Mouse (Mus musculus): Measurements from ENCODE around the gene AK157302. TPM values are rescaled to one million over a fixed set of nuclear protein-coding genes. Genes with fewer than 3 reads are reported as not detected.
A peak's percentile ranks its signal among the peaks of the same experiment; 100 is the strongest.
"Not testable (repeated sequence)": the region's sequence is repeated elsewhere in the genome, so short reads cannot be mapped to it uniquely, and the experiment has no call there.

Gene AK157302
- polyA plus RNA-seq (2015; fragmentation: Nextera tagmentation; extraction: Ambion mirVana), result 0.62 and 0.70 TPM in 2 replicates

DNA sequence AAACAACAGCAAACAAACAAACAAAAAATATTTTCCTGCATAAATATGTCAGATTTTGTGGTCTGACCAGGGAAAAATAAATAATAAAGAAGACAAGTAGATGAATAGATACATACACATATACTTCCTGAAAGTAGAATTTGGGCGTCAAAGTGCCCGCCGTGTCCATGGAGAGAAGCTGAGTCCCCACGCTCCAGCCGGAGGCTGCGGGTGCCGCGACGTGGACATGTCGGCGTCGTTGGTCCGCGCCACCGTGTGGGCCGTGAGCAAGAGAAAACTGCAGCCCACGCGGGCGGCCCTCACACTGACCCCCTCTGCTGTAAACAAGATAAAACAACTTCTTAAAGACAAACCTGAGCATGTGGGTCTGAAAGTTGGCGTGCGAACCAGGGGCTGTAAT is at the start of gene AK157302:
Gene AK157302, plus strand, starts transcription at position 144 of the 400 bp plus-strand sequence.
- WGBS (ENCODE audit: insufficient replicate concordance), result 89% methylated on average over 21 of the region's 21 CpGs
- no peaks in the 10 kb centered on the region for H3K36me3 ChIP-seq (ENCODE audit: control insufficient read depth, insufficient read depth)
- no peak for ATAC-seq (ENCODE audit: low read depth)

DNA sequence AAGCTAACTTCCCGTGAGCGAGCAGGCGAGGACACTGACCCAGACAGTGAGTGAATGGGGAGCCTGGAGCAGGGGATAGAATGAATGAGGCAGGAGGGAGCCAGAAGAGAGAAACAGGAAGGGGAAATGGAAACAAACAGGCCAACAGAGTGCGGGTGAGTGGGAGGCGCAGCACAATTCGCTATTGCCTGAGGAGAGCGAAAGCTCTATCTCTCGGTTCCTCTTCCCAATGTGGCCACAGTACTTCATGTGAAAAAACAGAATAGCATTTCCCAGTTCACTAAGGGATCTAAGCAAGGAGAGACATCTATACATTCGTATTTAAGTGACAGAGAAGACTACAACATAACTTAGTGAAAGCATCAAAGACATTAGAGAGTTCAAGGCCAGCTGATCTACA is 48.2 kb upstream of the AK157302 start:
- Histone ChIP-seq H3K9me3 (replicated peaks; ENCODE audit: control insufficient read depth, low read length) (no peaks in the 10 kb centered on the region), H3K4me1 (ENCODE audit: control insufficient read depth, low read depth, low read length) (peaks cover 4% of the 10 kb centered on the region), H3K36me3 (ENCODE audit: control insufficient read depth, insufficient read depth) (peaks cover 9% of the 10 kb centered on the region; the same call in 1 of the 2 replicates), H3K27me3 (ENCODE audit: control insufficient read depth, insufficient read depth, low read depth, low read length) (no peaks in the 10 kb centered on the region), H3K27ac (ENCODE audit: low read length) (no peak overlapping the region), H3K4me3 (ENCODE audit: low read depth, low read length) (no peak overlapping the region), H3K4me2 (ENCODE audit: low read depth, low read length) (no peak overlapping the region), H3K9ac (ENCODE audit: low read depth, low read length) (no peak overlapping the region)
- WGBS (ENCODE audit: insufficient replicate concordance), result 78% methylated on average over 9 of the region's 9 CpGs
- no peak for ATAC-seq (ENCODE audit: low read depth)

More for the DNA sequence above, at the start of gene AK157302:
- no peaks in the 10 kb centered on the region for H3K4me1 ChIP-seq (ENCODE audit: control insufficient read depth, low read depth, low read length)
- H3K27me3 ChIP-seq (ENCODE audit: control insufficient read depth, insufficient read depth, low read depth, low read length), result no peaks in the 10 kb centered on the region
- no peak within 1 kb of the TSS for H3K4me3 ChIP-seq (ENCODE audit: low read depth, low read length)
- H3K9me3 ChIP-seq (replicated peaks; ENCODE audit: control insufficient read depth, low read length), result no peaks in the 10 kb centered on the region
- no peak within 1 kb of the TSS for H3K4me2 ChIP-seq (ENCODE audit: low read depth, low read length)
- no peak within 1 kb of the TSS for H3K9ac ChIP-seq (ENCODE audit: low read depth, low read length)
- no peak within 1 kb of the TSS for H3K27ac ChIP-seq (ENCODE audit: low read length)

DNA sequence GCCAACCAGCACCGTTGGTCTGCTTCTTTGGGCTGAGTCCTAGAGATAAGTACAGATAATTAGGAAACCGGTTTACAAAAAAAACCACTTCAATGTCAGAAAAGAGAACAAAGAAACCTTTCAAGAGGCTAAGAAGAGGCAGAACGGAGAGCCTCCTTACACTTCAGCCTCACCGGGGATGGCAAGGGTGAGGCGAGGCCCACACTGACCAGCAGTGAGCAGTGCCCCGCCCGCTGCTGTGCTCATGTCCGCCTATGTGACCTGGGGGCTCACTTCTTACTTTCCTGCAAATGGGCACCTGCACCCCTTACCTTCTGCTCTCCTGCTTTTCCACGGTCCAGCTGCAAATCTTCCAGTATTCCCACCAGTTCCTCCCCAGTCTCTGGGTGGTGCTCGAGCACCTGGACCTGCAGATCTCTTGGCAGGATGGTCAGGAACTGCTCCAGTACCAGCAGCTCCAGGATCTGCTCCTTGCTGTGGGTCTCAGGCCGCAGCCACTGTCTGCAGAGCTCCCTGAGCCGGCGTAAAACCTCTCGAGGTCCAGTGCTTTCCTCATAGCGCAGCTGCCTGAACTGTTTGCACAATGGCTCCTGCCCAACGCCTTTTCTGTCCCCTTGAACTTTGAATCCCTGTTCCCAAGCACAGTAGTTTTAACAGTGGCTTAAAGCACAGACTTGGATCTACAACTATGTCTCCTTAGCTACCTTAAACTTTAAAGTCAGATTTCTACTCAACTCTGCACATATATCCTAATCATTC is 47.0 kb upstream of the AK157302 start:
- Histone ChIP-seq H3K4me2 (ENCODE audit: low read depth, low read length) (no peak overlapping the region), H3K9me3 (replicated peaks; ENCODE audit: control insufficient read depth, low read length) (no peaks in the 10 kb centered on the region), H3K4me3 (ENCODE audit: low read depth, low read length) (no peak overlapping the region), H3K9ac (ENCODE audit: low read depth, low read length) (no peak overlapping the region), H3K4me1 (ENCODE audit: control insufficient read depth, low read depth, low read length) (peaks cover 4% of the 10 kb centered on the region), H3K36me3 (ENCODE audit: control insufficient read depth, insufficient read depth) (peaks cover 9% of the 10 kb centered on the region; the same call in 1 of the 2 replicates), H3K27me3 (ENCODE audit: control insufficient read depth, insufficient read depth, low read depth, low read length) (no peaks in the 10 kb centered on the region), H3K27ac (ENCODE audit: low read length) (peak overlapping the region; percentile 51)
- peak; percentile 66 for ATAC-seq (ENCODE audit: low read depth)
- WGBS (ENCODE audit: insufficient replicate concordance), result 72% methylated on average over 16 of the region's 16 CpGs

DNA sequence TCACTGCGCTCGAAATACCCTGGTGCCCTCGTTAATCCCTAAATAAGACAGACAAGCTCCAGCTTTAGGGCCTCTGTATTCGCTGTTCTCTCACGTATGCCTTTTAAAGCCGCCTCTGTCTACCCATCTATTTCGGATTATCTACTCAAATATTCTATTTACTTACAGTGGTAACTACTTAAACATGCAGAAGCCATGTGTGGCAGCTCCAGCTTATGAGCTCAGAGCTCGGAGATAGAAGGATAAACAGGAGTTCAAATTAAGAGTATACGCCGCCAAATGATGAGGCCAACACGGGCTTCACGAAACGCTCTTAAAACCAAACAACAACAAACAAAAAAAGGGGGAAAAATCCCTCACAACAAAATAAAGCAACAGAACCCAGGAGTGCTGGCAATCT is 42.0 kb upstream of the AK157302 start:
- no peaks in the 10 kb centered on the region for H3K36me3 ChIP-seq (ENCODE audit: control insufficient read depth, insufficient read depth)
- peak overlapping the region; percentile 71 for H3K27ac ChIP-seq (ENCODE audit: low read length)
- H3K4me1 ChIP-seq (ENCODE audit: control insufficient read depth, low read depth, low read length), result peaks cover 1% of the 10 kb centered on the region
- peak overlapping the region; percentile 64 for H3K4me2 ChIP-seq (ENCODE audit: low read depth, low read length)
- no peaks in the 10 kb centered on the region; the same call in 1 of the 2 replicates for H3K27me3 ChIP-seq (ENCODE audit: control insufficient read depth, insufficient read depth, low read depth, low read length)
- 2% methylated on average over 13 of the region's 13 CpGs for WGBS (ENCODE audit: insufficient replicate concordance)
- no peaks in the 10 kb centered on the region for H3K9me3 ChIP-seq (replicated peaks; ENCODE audit: control insufficient read depth, low read length)
- peak overlapping the region; percentile 72 for H3K4me3 ChIP-seq (ENCODE audit: low read depth, low read length)
- peak overlapping the region; percentile 63 for H3K9ac ChIP-seq (ENCODE audit: low read depth, low read length)
- ATAC-seq (ENCODE audit: low read depth), result no peak

DNA sequence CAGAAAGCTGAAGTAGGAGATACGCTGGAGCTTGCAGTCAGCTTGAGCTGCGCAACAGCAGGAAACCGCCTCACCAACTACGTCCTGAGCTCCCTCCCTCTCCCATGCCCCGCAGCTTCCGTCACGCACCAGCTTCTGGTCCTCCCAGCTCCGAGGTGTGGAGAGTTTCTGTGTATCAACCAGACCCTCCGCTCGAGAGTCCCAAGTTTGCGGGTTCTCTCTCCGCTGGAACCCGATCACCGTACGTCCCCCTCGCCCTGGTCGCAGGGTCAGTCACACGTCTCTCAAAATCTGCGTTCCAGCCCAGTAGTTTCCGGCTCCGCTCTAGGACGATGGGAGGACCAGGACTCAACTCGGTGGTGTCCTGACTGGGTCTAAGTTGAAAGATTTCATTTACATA is 41.6 kb upstream of the AK157302 start, which contains the start of gene Zscan26:
Gene Zscan26, minus strand, starts transcription at position 282 of the 400 bp plus-strand sequence.
- Histone ChIP-seq H3K9ac (ENCODE audit: low read depth, low read length) (peak within 1 kb of the TSS; percentile 63), H3K27me3 (ENCODE audit: control insufficient read depth, insufficient read depth, low read depth, low read length) (no peaks in the 10 kb centered on the region; the same call in 1 of the 2 replicates), H3K9me3 (replicated peaks; ENCODE audit: control insufficient read depth, low read length) (no peaks in the 10 kb centered on the region), H3K27ac (ENCODE audit: low read length) (peak within 1 kb of the TSS; percentile 71), H3K36me3 (ENCODE audit: control insufficient read depth, insufficient read depth) (no peaks in the 10 kb centered on the region), H3K4me3 (ENCODE audit: low read depth, low read length) (peak within 1 kb of the TSS; percentile 72), H3K4me1 (ENCODE audit: control insufficient read depth, low read depth, low read length) (no peaks in the 10 kb centered on the region; the same call in 1 of the 2 replicates), H3K4me2 (ENCODE audit: low read depth, low read length) (peak within 1 kb of the TSS; percentile 64)
- peak; percentile 75 for ATAC-seq (ENCODE audit: low read depth)
- under 1% methylated on average over 23 of the region's 23 CpGs for WGBS (ENCODE audit: insufficient replicate concordance)

DNA sequence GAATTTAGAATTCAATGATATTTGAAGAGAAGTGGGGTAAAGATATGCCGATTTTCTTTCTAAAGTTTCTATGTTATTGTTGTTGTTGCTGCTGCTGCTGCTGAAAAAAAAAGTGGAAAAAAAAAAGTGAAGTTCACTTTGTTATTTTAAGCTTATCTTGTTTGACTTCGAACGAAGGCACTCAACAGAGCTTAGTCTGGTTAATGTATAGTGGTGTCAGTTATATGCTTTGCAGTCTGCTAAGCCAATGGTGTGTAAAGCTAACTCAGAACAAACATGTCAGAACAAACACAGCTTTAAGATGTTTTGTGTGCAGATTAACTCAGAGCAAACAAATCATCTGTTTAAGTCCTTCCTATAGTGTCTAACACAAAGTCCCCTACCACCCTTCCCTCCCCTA is 40.9 kb upstream of the AK157302 start:
- Histone ChIP-seq H3K27ac (ENCODE audit: low read length) (peak overlapping the region; percentile 37), H3K36me3 (ENCODE audit: control insufficient read depth, insufficient read depth) (no peaks in the 10 kb centered on the region), H3K4me2 (ENCODE audit: low read depth, low read length) (peak overlapping the region; percentile 64; the same call in 1 of the 2 replicates), H3K4me3 (ENCODE audit: low read depth, low read length) (no peak overlapping the region), H3K9ac (ENCODE audit: low read depth, low read length) (no peak overlapping the region), H3K27me3 (ENCODE audit: control insufficient read depth, insufficient read depth, low read depth, low read length) (no peaks in the 10 kb centered on the region; the same call in 1 of the 2 replicates), H3K4me1 (ENCODE audit: control insufficient read depth, low read depth, low read length) (no peaks in the 10 kb centered on the region; the same call in 1 of the 2 replicates), H3K9me3 (replicated peaks; ENCODE audit: control insufficient read depth, low read length) (no peaks in the 10 kb centered on the region)
- WGBS (ENCODE audit: insufficient replicate concordance), result 51% methylated on average over 3 of the region's 3 CpGs
- peak; percentile 80 for ATAC-seq (ENCODE audit: low read depth)

DNA sequence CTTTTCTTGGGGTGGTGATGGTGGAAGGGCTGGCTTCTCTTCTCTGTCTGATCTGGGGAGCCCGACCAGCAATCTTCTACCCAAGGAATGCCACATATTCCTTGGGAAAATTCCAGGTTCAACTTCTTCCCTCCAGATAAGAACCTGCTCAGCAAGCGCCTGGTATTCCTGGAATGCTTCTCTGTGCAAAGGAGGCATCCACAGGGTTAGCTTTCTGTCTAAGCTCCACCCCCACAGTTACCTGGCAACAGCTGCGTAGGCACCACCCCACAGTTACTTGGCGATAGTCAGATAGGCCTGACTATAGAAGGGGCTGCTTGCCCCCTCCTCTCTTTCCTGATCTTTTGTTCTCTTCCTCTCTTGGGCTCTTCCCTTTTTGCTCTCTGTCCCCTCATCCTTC is 38.7 kb upstream of the AK157302 start:
- H3K9me3 ChIP-seq (replicated peaks; ENCODE audit: control insufficient read depth, low read length), result no peaks in the 10 kb centered on the region
- no peaks in the 10 kb centered on the region; the same call in 1 of the 2 replicates for H3K27me3 ChIP-seq (ENCODE audit: control insufficient read depth, insufficient read depth, low read depth, low read length)
- ATAC-seq (ENCODE audit: low read depth), result no peak
- no peak overlapping the region for H3K4me2 ChIP-seq (ENCODE audit: low read depth, low read length)
- H3K27ac ChIP-seq (ENCODE audit: low read length), result no peak overlapping the region
- 22% methylated on average over 4 of the region's 4 CpGs for WGBS (ENCODE audit: insufficient replicate concordance)
- no peak overlapping the region for H3K9ac ChIP-seq (ENCODE audit: low read depth, low read length)
- no peak overlapping the region for H3K4me3 ChIP-seq (ENCODE audit: low read depth, low read length)
- H3K4me1 ChIP-seq (ENCODE audit: control insufficient read depth, low read depth, low read length), result no peaks in the 10 kb centered on the region
- no peaks in the 10 kb centered on the region for H3K36me3 ChIP-seq (ENCODE audit: control insufficient read depth, insufficient read depth)

DNA sequence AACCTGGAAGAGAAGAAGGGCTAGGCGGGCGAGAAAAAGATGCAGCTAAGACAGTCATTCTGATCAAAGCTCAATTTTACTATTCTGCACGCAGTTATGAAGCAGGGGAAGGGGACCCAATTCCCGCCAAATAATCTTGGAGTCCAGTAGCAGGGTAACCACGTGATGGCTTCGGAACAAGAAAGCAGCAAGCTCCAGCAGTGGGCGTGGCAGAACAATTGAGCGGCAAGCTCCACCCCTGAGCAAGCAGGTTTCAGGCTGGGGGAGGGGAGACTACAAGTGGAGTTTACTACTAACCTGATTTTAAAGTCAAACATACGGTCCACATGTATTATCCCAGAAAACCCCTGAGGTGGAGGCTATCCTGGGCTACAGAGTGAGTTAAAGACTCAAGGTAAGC is 32.5 kb upstream of the AK157302 start:
- H3K9me3 ChIP-seq (replicated peaks; ENCODE audit: control insufficient read depth, low read length); H3K9ac ChIP-seq (ENCODE audit: low read depth, low read length); H3K27ac ChIP-seq (ENCODE audit: low read length); H3K4me2 ChIP-seq (ENCODE audit: low read depth, low read length); H3K27me3 ChIP-seq (ENCODE audit: control insufficient read depth, insufficient read depth, low read depth, low read length); ATAC-seq (ENCODE audit: low read depth); H3K4me3 ChIP-seq (ENCODE audit: low read depth, low read length); H3K36me3 ChIP-seq (ENCODE audit: control insufficient read depth, insufficient read depth); H3K4me1 ChIP-seq (ENCODE audit: control insufficient read depth, low read depth, low read length): not testable (repeated sequence)
- WGBS (ENCODE audit: insufficient replicate concordance), result 51% methylated on average over 9 of the region's 9 CpGs

DNA sequence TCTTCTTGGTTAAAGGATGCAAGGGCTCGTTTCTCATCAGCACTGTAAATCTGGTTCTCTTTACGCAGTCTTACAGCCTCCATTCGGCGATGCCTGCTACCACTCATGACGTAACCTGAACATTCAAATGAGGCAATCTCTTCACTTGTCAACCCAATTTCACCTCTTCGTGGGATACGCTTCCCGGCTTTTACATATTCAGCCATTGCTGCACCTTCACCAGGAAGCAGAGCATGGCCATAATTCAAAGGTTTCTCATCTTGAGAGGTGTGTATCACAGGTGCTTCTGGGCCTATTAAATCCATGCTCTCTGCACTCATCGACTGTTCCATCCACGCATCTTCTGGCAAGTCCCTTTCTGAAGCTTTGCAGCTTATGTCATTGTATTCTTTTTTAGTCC is 27.7 kb upstream of the AK157302 start:
- peaks cover 12% of the 10 kb centered on the region for H3K4me1 ChIP-seq (ENCODE audit: control insufficient read depth, low read depth, low read length)

More for the DNA sequence above, 27.7 kb upstream of the AK157302 start:
- H3K4me3 ChIP-seq (ENCODE audit: low read depth, low read length), result no peak overlapping the region
- no peak for ATAC-seq (ENCODE audit: low read depth)
- H3K36me3 ChIP-seq (ENCODE audit: control insufficient read depth, insufficient read depth), result no peaks in the 10 kb centered on the region
- no peak overlapping the region for H3K27ac ChIP-seq (ENCODE audit: low read length)
- H3K27me3 ChIP-seq (ENCODE audit: control insufficient read depth, insufficient read depth, low read depth, low read length), result peaks cover 3% of the 10 kb centered on the region; the same call in 1 of the 2 replicates
- no peak overlapping the region; the same call in 1 of the 2 replicates for H3K4me2 ChIP-seq (ENCODE audit: low read depth, low read length)
- no peak overlapping the region for H3K9ac ChIP-seq (ENCODE audit: low read depth, low read length)
- WGBS (ENCODE audit: insufficient replicate concordance), result 78% methylated on average over 10 of the region's 10 CpGs
- H3K9me3 ChIP-seq (replicated peaks; ENCODE audit: control insufficient read depth, low read length), result no peaks in the 10 kb centered on the region

Measured in liver, embryonic 16.5 days (tissue).